Mouse (Mus musculus) retina, embryonic 14.5 days (tissue): Measurements from ENCODE around the gene B3gat1.
A peak's percentile ranks its signal among the peaks of the same experiment; 100 is the strongest.

Experiments used
- DNase-seq: peaks from one replicate; pipeline ENCODE4 v3.0.0-alpha.2; 2015; ENCODE audit warnings: low spot score

B3gat1 gene

GRCm38 (mm10) chr9:26733206-26733891 is at the start of gene B3gat1:
B3gat1 (plus strand) TSS chr9:26733728.
- peak; percentile 70 for DNase-seq

- DNase-seq = no peak
These were observed 44.4 kb upstream of the B3gat1 start for GRCm38 (mm10) chr9:26689171-26689570.

- DNase-seq = no peak
These were observed 43.4 kb upstream of the B3gat1 start for GRCm38 (mm10) chr9:26689956-26690698.

- DNase-seq = no peak
These were observed 40.9 kb upstream of the B3gat1 start for GRCm38 (mm10) chr9:26692641-26693040.

GRCm38 (mm10) chr9:26694656-26695055 is 38.9 kb upstream of the B3gat1 start:
- DNase-seq = no peak

GRCm38 (mm10) chr9:26695178-26695577 is 38.4 kb upstream of the B3gat1 start:
- no peak for DNase-seq

GRCm38 (mm10) chr9:26698286-26698685 is 35.2 kb upstream of the B3gat1 start:
- no peak for DNase-seq

GRCm38 (mm10) chr9:26700329-26700728 is 33.2 kb upstream of the B3gat1 start:
- DNase-seq = no peak

- DNase-seq = no peak
These were observed 15.1 kb upstream of the B3gat1 start for GRCm38 (mm10) chr9:26718388-26718787.

- DNase-seq = peak; percentile 24
These were observed 11.8 kb upstream of the B3gat1 start for GRCm38 (mm10) chr9:26721771-26722170.

GRCm38 (mm10) chr9:26725709-26726108 is 7.8 kb upstream of the B3gat1 start:
- no peak for DNase-seq

GRCm38 (mm10) chr9:26727445-26727844 is 6.1 kb upstream of the B3gat1 start:
- peak; percentile 60 for DNase-seq

GRCm38 (mm10) chr9:26728556-26728955 is 5.0 kb upstream of the B3gat1 start:
- DNase-seq = no peak

GRCm38 (mm10) chr9:26733986-26734385 is 458 bp downstream of the B3gat1 start:
- peak; percentile 50 for DNase-seq

GRCm38 (mm10) chr9:26737116-26737515 is 3.6 kb downstream of the B3gat1 start:
- no peak for DNase-seq

- DNase-seq = no peak
These were observed 9.3 kb downstream of the B3gat1 start for GRCm38 (mm10) chr9:26742817-26743216.

- peak; percentile 49 for DNase-seq
These were observed 13.6 kb downstream of the B3gat1 start for GRCm38 (mm10) chr9:26747121-26747520.

GRCm38 (mm10) chr9:26748893-26749292 is 15.4 kb downstream of the B3gat1 start:
- no peak for DNase-seq

GRCm38 (mm10) chr9:26760081-26760480 is 26.6 kb downstream of the B3gat1 start:
- DNase-seq = peak; percentile 65

GRCm38 (mm10) chr9:26760576-26760975 is 27.0 kb downstream of the B3gat1 start:
- no peak for DNase-seq

GRCm38 (mm10) chr9:26762477-26762876 is 28.9 kb downstream of the B3gat1 start:
- no peak for DNase-seq

- no peak for DNase-seq
These were observed 34.7 kb downstream of the B3gat1 start for GRCm38 (mm10) chr9:26768181-26768580.

GRCm38 (mm10) chr9:26775700-26776099 is 42.2 kb downstream of the B3gat1 start:
- DNase-seq = no peak
